Mouse (Mus musculus) heart, adult 8-10 months (tissue): ENCODE measurements around the gene Taf1a. TPM values are rescaled to one million over a fixed set of nuclear protein-coding genes. Genes with fewer than 3 reads are reported as not detected.
"Not testable (repeated sequence)": the region's sequence is repeated elsewhere in the genome, so short reads cannot be mapped to it uniquely, and the experiment has no call there.

Experiments
- DNase-seq: peaks from one replicate; pipeline ENCODE4 v3.0.0; 2022; ENCODE audit warnings: low spot score
- total RNA-seq, 4 experiments: library from RNA; stranded (reverse); gene quantifications; 2 replicates each; pipeline ENCODE4 v1.2.4; 2022

Taf1a gene
- total RNA-seq: 10 to 100 TPM; 23.4 to 25.1 (median 23.9) TPM

DNA sequence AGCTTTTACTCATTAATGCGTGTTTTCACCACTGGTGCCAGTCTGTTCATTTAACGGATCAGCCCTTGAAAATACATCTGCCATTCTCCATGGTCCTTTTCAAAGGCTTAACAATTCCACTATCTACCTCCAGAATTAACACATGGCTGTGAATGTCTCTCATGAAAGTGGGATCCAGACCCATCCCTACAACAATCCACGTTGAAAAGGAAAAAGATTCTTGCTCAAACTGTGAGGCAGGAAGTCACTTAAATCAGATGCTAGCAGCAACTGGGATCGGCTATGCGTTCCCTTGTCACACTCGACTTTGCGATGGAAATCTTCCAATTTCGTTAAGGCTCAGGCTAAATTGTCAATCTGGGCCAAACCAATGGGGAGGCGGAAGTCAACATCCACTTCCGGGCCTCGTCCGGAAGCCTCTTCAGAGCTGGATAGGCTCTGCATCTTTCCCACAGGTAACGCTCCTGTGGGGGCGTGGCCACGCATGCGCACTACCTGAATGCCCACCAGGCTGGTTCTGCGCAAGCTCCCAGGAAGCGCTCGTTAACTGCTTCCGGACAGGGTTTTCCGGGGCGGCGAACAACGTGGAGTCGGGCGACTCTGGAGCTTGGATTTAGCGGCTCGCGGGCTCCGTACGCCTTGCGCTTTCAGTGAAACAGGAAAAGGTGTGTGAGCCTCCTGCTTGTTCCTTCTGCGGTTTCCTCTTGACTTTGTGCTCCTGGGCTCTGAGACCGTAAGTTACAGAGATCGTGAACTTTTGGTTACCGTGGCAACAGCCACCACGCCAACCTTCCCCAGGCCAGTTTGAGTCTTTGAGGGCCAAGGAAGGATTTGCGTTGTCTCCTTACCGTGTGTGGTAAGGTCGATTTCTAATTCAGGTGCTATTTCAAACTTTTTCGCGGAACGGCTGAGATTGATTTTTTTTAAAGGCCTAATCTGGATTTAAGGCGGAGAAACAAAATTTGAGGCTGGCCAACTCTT is at the start of gene Taf1a:
TSS of gene Taf1a (plus strand) at position 556 of the 981 bp plus-strand sequence.
- DNase-seq: peak; percentile 88

DNA sequence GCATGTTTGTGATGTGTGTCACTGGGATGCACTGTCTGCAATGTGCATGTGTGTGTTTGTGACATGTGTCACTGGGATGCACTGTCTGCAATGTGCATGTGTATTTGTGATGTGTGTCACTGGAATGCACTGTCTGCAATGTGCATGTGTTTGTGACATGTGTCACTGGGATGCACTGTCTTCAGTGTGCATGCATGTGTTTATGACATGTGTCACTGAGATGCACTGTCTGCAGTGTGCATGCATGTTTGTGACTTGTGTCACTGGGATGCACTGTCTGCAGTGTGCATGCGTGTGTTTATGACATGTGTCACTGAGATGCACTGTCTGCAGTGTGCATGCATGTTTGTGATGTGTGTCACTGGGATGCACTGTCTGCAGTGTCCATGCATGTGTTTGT is 45.9 kb upstream of the Taf1a start:
- not testable (repeated sequence) for DNase-seq

DNA sequence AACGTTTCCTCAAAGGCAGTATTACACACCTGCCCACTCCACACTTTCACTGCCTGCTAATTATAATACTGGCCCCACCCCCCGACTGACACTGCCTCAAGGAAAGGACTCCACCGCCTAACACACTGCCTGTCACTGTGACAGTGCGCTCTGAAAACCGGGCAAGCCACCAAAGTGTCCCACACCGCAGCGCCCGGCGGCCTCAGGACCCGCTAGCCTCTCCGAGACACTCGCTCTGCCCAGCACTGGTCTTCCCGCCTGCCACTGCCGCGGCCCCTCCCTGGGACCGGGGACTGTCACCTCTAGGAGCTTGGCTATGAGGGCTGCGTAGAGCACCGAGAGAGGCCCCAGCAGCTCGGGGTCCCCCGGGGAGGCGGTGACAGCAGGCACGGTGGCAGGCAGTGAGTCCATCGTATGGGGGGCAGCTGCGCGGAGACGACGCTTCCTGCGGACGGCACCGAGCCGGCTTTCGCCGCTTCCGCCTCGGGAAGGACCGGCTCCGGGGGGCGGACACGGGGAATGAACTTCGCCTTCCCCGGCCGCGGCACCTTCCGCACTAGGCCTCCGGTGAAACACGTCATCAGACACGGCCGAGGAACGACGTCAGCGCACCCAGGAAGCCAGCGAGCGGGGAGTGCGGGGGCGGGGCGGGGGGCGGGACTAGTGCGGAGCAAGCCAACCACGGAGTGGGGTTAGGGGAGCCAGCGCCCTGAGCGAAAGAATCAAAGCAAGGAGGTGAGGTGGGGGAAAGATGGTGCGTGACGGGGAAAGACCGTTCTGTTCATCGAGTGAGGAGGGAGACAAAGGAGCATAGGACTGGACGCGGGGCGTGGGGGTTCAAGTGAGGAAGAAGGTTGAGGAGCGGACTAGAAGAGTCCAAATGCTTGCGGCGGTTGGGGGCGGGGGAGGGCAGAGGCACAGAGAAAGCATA is 43.6 kb upstream of the Taf1a start:
- peak; percentile 84 for DNase-seq

DNA sequence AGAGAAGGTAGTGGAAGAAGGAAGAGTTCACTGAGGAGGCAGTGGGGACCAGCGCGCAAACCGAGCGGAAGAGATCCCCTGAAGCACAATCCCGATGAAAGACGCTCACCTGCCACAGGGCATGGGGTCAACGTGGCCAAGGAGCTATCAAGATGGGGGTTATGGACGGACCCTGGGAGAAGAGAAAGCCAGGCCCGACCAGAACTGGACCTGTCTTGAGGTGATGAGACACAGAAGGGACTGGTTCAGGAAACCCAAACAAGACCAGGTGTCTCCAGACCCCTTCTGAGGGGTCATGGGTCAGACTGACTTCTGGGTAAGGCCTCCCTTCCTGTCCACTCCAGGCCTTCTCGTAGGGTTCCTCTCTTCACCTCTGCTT is 43.0 kb upstream of the Taf1a start:
- no peak for DNase-seq

DNA sequence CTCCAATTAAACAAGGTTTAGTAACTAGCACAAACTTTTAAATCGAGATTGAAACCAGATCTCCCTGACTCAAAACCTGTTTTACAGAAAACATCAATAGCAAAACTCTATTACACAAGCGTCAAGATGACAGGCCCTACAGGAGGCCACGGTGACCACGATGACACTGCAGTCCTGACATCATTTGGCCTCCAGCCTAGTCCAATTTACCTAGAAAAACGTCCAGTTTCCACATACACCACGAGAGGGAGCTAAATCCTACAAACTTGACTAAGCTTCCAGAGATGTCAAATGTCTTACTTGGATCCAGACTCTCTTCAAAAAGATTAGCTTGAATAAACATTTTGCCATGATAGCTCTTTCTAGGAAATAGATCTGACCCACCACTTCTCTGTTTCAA is 38.9 kb upstream of the Taf1a start:
- DNase-seq: peak; percentile 63

DNA sequence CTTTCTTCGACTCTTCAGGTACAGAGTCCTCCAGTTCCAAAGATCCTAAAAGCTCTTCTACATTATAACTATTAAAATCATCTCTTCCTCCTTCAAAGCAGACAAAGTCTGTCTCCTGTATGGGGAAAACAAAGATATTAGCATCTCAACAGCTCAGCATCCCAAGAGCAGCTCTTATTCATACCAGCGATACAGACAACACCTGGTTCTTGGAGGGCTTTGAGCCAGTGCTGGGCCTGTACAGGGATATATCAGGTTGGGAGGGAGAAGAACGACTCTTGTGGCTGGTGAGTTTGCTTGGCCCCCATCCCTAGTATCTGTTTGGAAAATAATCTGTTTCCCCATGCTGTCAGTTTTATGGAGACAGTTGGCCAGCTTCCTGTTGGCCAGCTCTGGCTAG is 29.9 kb upstream of the Taf1a start:
- no peak for DNase-seq

DNA sequence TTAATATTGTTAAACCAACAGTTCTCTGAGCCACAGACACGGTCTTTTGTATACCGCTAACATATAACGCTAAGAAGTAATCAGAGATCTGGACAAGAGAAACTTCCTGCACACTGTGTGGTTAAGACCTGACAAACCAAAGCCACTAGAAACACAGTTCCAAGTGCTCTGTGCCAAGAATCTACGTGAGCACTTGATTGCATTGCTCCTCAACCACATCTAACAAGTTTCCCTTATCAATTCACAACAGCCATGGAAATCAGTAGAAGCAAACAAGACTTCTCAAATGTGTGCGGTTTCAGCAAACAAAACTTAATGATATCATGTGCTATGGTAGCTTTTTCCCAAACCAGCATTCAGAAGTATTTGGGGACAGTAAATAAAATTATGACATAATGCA is 26.5 kb upstream of the Taf1a start:
- DNase-seq: no peak

DNA sequence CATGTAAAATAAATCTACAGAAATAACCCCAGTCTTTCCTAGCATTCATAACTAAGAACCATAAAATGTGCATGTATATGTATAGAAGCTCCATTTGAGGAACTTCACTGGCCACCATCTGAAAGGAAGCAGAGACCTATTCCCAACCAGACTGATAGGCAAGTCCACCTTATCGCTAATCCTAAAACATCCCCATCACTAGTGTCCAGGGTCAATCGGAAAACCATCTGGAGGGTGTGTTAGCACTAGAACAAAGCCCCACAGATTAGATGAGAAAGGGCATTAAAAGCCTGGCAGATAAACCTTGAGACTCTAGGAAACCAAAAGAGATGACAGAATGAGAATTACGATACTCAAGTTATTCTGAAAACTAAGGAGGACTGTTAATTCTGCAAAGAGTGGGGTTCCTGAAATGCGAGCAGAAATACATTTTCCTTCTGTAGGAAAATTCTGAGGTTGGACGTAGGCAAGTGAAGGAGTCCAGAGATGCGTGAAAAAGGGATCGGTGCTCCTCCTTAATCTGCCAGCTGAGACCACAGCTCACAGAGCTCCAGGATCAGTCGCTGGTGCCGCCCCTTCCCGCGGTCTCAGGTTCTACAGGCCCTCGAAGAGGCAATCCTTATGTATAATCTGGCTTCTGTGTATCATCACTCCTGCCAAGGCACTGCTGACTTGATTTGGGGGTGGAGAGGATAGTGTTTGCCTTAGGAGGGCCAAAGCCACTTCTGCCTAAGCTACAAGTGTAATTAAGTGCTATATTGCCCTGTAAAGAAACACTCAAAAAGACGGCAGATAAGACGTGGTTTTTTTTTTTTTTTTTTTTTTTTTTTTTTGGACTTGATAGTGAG is 25.8 kb upstream of the Taf1a start:
- no peak for DNase-seq

DNA sequence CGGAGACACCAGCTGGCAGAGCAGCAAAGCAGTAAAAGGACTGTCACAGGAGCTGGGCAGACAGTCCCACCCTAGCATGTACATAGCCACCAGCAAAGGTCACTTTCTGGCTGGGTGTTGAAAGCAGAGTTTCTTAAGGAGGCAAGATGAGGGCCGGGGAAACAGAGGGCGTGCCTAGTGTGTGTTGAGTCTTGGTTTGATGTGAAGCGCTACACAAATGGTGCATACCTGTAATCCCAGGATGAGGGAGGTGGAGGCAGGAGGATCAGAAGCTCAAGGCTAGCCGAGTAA is 25.3 kb upstream of the Taf1a start:
- DNase-seq: no peak

DNA sequence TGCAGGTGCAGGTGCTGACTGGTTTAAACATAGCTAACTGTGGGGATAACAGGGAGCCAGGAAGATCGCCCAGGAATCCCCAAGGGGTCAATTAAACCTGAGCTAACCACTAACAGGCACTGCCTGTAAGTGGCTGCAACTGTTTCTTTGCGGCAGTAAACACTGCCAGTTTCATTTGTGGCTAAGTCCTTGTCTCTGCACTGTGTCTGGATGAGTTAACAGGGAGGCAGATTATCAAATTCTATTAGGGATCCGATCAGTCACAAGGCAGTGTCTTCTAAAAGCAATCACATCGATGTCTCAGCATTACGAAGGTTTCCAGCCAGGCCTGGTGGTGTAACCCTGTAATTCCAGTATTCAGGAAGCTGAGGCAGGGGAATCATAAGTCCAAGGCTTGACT is 22.4 kb upstream of the Taf1a start:
- no peak for DNase-seq

DNA sequence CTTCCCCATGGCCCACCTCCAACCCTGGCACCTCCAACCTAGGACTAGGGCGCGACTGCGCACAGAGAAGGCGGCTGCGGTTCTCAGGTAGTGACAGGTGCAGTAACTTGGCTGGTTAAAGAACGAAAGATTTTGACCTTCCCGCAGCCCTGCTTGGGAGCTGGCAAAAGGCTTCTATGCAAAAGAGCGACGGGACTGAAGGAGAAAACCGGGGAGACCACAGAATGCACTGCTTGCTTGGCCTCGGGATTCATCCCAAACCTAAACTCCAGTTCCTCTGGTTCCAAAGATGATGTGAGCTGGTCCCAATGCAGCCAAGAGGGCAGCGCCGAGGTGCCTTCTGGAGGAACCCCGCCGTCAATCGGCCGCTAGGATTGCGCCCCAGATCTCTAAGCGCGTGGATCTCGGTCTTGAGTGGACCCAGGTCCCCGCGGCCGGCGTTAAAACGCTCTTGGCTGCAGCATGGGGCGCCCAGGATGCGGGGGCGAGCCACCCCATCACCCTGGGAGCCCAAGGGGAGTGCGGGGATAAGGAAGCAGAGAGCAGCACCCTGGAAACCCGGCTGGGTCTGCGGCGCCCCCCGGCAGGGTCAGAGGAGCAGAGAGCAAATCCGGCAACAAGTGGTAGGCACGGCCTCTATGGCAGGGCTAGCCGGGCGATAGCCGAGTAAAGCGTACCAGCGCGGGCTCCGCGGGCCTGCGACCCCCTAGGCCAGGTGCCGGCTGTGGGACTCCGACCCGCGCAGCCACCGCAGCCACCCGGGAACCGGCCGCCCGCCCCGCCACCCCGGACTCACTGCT is 20.0 kb upstream of the Taf1a start:
- DNase-seq: no peak

DNA sequence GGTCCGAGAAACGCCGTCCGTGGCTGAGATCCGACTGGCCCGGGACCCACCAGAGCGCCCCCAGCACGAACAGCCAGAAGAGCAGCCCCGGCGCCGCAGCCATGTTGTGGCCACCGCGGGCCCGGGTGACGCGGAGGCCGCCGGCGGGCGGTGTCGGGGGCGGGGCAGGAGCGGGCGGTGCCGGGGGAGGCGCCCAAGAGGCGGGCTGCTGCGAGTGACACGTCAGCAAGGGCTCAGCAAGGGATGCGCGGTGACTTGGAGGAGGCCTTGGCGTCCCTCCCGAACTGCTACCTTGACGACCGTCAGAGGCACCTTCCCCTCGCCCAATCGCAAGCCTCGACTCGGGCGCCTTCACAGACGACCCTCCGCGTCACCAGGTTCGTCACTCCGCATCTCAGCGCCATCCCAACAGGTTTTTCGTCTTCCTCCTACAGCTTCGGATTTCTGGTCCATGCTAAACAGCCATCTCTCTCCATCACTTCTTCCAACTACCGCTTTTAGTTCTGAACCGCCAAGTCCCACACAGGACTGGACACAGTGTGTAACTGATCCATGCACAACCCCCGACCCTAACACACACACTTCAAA is 19.3 kb upstream of the Taf1a start, which contains the start of gene Mia3:
TSS of gene Mia3 (minus strand) at position 127 of the 588 bp plus-strand sequence.
- peak; percentile 91 for DNase-seq

DNA sequence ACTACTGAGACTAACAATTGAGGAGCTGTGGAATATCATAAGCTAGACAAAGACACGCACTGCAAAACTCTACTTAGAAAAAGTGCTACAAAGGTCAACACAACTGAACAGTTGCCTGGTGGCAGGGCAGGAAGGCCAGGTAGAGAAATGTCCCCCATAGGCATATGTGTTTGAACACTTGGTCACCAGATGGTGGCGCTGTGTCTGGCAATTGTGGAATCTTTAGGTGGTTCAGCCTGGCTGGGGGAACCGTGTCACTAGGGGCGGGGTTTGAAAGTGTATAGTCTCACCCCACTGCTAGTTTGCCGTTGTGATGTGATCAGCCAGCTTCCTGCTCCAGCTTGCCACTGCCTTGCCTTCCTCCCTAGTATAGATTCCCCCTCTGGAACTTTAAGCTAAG is 14.1 kb upstream of the Taf1a start:
- DNase-seq: no peak

DNA sequence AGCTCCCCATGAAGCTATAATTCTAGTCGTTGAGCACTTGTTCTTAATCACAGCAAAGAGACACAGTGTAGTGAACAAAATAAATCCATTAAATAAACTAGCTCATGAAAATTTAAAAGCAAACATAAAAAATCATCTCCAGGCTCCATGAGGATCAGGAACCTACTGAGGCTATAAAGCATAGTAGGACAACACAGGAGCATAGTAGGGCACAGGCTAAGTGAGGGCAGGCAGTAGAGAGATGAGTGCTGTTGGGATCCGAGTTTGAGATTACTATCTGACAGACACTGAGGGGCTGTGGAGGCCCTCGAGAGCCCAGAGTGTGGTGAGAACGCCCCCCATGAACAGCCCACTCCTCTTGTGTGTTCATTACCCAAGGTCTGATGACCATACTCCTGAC is 11.7 kb upstream of the Taf1a start:
- DNase-seq: no peak

DNA sequence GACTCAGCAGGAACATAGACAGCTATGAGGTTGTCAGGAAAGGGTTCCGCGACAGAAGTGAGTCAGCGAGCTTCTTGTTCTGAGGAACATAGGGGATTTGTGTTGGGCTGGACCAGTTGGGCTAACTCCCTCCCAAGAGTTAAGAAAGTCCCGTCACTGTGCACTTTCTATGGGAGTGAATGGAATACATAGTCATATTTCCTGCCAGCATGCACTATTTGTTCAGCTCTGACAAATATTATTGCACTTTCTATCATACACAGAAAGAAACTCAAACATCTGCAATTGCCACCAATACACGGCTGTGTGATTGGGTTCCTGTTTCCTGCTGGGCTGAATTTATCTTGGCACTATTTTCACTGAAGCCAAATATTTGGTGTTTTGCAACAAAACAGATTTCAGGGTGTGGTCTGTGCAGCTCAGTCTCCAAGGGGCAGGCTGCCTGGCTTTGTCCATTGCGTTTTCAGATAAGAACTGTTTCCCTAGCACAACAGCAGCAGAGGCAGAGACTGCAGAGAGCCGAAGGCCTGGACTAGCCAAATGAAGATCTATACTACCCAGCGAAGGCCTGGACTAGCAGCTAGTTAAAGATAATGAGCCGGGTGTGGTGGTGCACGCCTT is 10.3 kb upstream of the Taf1a start:
- peak; percentile 48 for DNase-seq

DNA sequence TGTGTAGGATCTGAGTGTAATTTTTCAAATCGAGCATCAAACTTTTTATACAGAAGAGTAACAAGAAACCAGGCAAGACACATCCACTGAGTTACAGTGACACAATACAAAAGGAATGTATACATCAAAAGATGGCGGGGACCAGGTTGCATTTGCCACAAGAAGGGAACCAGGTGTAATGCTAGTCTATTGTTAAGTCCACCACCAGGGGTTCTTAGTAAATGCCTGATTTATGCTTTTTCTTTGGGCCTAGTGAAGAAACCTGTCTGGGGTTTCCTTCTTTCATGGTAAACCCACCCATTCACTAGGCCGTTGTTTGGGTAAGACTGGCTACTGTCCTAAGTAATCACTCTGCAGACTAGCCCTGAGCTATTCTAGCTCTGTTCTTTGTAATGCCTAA is 9.4 kb upstream of the Taf1a start:
- DNase-seq: not testable (repeated sequence)

DNA sequence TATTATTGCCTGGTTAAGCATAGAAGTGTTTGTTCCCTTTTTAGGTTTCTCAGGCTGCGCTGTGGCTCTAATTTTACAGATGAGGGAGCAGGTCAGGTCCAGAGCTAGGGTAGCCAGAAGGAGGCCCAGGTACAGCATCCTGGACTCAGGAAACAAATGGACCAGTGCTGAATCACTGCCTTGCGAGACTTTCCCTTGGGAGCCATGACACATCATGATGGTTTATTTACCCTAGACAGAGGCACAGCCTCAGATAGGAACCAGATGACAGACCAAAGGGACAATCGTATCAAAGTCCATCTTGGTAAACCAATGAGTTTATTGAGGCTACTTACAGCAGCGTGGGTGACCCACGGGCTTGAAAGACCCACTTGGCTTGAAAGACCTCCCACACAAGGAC is 7.0 kb upstream of the Taf1a start:
- DNase-seq: no peak

DNA sequence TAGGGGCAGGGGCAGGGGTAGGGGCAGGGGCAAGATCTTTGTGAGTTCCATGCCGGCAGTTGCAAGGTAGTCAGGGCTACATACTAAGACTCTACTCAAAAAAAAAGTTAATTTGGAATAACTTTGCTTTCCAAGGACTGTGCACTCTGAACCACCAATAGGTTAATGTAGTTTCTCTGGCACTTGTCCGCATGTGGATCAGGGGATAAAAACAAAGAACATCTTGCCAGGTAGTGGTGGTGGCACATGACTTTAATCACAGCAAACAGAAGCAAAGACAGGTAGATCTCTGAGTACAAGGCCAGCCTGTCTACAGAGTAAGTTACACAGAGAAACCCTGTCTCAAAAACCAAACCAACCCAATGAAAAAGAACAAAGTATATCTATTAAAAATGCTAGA is 6.2 kb upstream of the Taf1a start:
- no peak for DNase-seq

DNA sequence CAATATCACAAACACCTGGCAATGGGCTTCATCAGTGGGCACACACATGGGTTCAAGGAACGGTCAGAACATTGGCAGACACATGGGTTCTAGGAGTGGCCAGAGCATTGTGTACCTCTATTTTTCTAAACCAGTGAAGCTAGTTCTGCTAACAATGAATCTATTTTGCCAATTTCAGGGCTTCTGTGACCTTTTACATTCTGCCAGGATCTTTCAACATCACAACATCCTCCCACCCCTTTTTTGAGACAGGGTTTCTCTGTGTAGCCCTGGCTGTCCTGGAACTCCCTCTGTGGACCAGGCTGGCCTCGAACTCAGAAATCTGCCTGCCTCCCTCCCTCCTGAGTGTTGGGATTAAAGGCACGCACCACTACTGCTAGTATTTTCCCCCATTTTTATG is 1.4 kb upstream of the Taf1a start:
- DNase-seq: not testable (repeated sequence)

DNA sequence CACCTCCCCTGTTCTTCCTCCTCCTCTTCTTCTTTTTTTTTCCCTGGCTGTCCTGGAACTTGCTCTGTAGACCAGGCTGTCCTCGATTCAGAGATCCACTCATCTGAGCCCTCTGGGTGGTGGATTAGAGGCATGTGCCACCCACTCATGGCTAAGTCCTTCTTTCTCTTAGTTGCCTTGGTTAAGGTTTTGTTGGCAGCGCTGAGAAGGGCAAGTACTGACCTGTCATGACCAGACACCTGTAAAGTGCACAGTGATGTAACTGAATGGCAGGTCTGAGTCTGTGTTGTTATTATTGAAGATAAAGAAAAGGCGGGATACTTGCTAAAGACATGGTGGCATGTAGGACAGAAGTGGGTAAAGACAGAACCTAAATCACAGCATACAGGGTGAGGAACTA is 14.6 kb downstream of the Taf1a start:
- no peak for DNase-seq
